Mouse (Mus musculus) liver, embryonic 12.5 days (tissue): ENCODE results near the gene Vasp. TPM values are rescaled to one million over a fixed set of nuclear protein-coding genes. Genes with fewer than 3 reads are reported as not detected.

Experiments used
- ATAC-seq: fragments of 200-750 bp; cut with Nextera tagmentation; 2 replicates; pipeline ENCODE4 v1.8.0; 2017; ENCODE audit warnings: moderate number of reproducible peaks, mild to moderate bottlenecking, moderate library complexity
- H3K27ac ChIP-seq: fragments of 300-500 bp; sonication (generic); 2 replicates; pipeline ENCODE4 v1.5.1; 2016; ENCODE audit warnings: mild to moderate bottlenecking
- H3K27me3 ChIP-seq: fragments of 300-500 bp; sonication (generic); replicated peaks from 2 replicates; pipeline ENCODE4 v1.6.1; 2016; ENCODE audit warnings: mild to moderate bottlenecking, moderate library complexity
- H3K36me3 ChIP-seq: fragments of 300-500 bp; sonication (generic); 2 replicates; pipeline ENCODE4 v1.6.1; 2016; ENCODE audit warnings: mild to moderate bottlenecking, moderate library complexity
- H3K4me1 ChIP-seq: fragments of 300-500 bp; sonication (generic); 2 replicates; pipeline ENCODE4 v1.6.1; 2016
- H3K4me2 ChIP-seq: fragments of 300-500 bp; sonication (generic); 2 replicates; pipeline ENCODE4 v1.6.1; 2016; ENCODE audit warnings: mild to moderate bottlenecking, moderate library complexity
- H3K4me3 ChIP-seq: fragments of 300-500 bp; sonication (generic); 2 replicates; pipeline ENCODE4 v1.5.1; 2016; ENCODE audit warnings: mild to moderate bottlenecking, moderate library complexity
- H3K9ac ChIP-seq: fragments of 300-500 bp; sonication (generic); 2 replicates; pipeline ENCODE4 v1.6.1; 2016; ENCODE audit warnings: mild to moderate bottlenecking, moderate library complexity
- H3K9me3 ChIP-seq: fragments of 300-500 bp; sonication (generic); replicated peaks from 2 replicates; pipeline ENCODE4 v1.6.1; 2016; ENCODE audit warnings: mild to moderate bottlenecking, moderate library complexity
- WGBS: fragments of 180-500 bp; shearing (Covaris S2); methylation state at CpG from one replicate; pipeline ENCODE4 v1.1.7; 2016; ENCODE audit not compliant: insufficient replicate concordance; 5-methylcytosine and 5-hydroxymethylcytosine counted together
- polyA plus RNA-seq: library from polyadenylated mRNA; unstranded; fragments of >200 nt; fragmentation: Nextera tagmentation; extraction: Ambion mirVana; gene quantifications from 2 replicates; pipeline ENCODE4 v1.2.1, GENCODE M21; 2016

The Vasp gene
- polyA plus RNA-seq, 1 experiment from 2014 or later: 61.1 TPM

GRCm38 (mm10) chr7:19213385-19213784, 58.2 kb downstream of the Vasp start:
- Histone ChIP-seq H3K36me3 (no peaks in the 10 kb centered on the region), H3K9ac (no peak overlapping the region), H3K9me3 (peaks cover 5% of the 10 kb centered on the region), H3K27ac (no peak overlapping the region), H3K4me2 (0 out of 2 replicates have a peak overlapping the region, but pooled peaks have one; percentile 70), H3K27me3 (peaks cover 77% of the 10 kb centered on the region), H3K4me3 (no peak overlapping the region), H3K4me1 (peaks cover 29% of the 10 kb centered on the region)
- 54% methylated on average over 2 of the region's 2 CpGs for WGBS
- ATAC-seq: no peak

GRCm38 (mm10) chr7:19211996-19212755, 59.4 kb downstream of the Vasp start, which contains the start of gene Gpr4:
Gene Gpr4, plus strand, starts transcription at chr7:19212538.
- H3K36me3 ChIP-seq: no peaks in the 10 kb centered on the region
- H3K27me3 ChIP-seq: peaks cover 69% of the 10 kb centered on the region
- 5% methylated on average over 29 of the region's 30 CpGs for WGBS
- peak within 1 kb of the TSS; percentile 50 for H3K4me3 ChIP-seq
- H3K27ac ChIP-seq: no peak within 1 kb of the TSS
- H3K9me3 ChIP-seq: peaks cover 5% of the 10 kb centered on the region
- peak; percentile 52; the same call in 1 of the 2 replicates for ATAC-seq
- peaks cover 21% of the 10 kb centered on the region for H3K4me1 ChIP-seq
- peak within 1 kb of the TSS; percentile 7 for H3K9ac ChIP-seq
- H3K4me2 ChIP-seq: peak within 1 kb of the TSS; percentile 70

GRCm38 (mm10) chr7:19211041-19211675, 60.5 kb downstream of the Vasp start:
- ATAC-seq: no peak
- H3K27ac ChIP-seq: no peak overlapping the region
- H3K4me1 ChIP-seq: peaks cover 21% of the 10 kb centered on the region
- H3K9me3 ChIP-seq: peaks cover 5% of the 10 kb centered on the region
- 48% methylated on average over 5 of the region's 5 CpGs for WGBS
- no peak overlapping the region for H3K4me3 ChIP-seq
- no peak overlapping the region for H3K9ac ChIP-seq
- no peak overlapping the region for H3K4me2 ChIP-seq
- no peaks in the 10 kb centered on the region for H3K36me3 ChIP-seq
- H3K27me3 ChIP-seq: peaks cover 59% of the 10 kb centered on the region

- Histone ChIP-seq H3K9ac (no peak overlapping the region), H3K4me1 (peaks cover 21% of the 10 kb centered on the region), H3K27me3 (peaks cover 49% of the 10 kb centered on the region), H3K27ac (no peak overlapping the region), H3K4me2 (no peak overlapping the region), H3K36me3 (peaks cover 11% of the 10 kb centered on the region), H3K4me3 (no peak overlapping the region), H3K9me3 (peaks cover 5% of the 10 kb centered on the region)
- WGBS: 64% methylated on average over 5 of the region's 5 CpGs
- no peak for ATAC-seq
Measured at GRCm38 (mm10) chr7:19210010-19210409, 61.6 kb downstream of the Vasp start.

GRCm38 (mm10) chr7:19209494-19209893, 62.1 kb downstream of the Vasp start:
- WGBS: 61% methylated on average over 4 of the region's 4 CpGs
- Histone ChIP-seq H3K9ac (no peak overlapping the region), H3K9me3 (peaks cover 5% of the 10 kb centered on the region), H3K36me3 (peaks cover 14% of the 10 kb centered on the region), H3K27ac (no peak overlapping the region), H3K4me1 (peaks cover 21% of the 10 kb centered on the region), H3K4me2 (no peak overlapping the region), H3K4me3 (no peak overlapping the region), H3K27me3 (peaks cover 44% of the 10 kb centered on the region)
- no peak for ATAC-seq

- H3K9me3 ChIP-seq: peaks cover 5% of the 10 kb centered on the region
- H3K9ac ChIP-seq: no peak overlapping the region
- 49% methylated on average over 7 of the region's 7 CpGs for WGBS
- no peak overlapping the region for H3K4me2 ChIP-seq
- H3K4me3 ChIP-seq: no peak overlapping the region
- peaks cover 19% of the 10 kb centered on the region for H3K36me3 ChIP-seq
- no peak for ATAC-seq
- H3K27me3 ChIP-seq: peaks cover 39% of the 10 kb centered on the region
- H3K27ac ChIP-seq: no peak overlapping the region
- peaks cover 21% of the 10 kb centered on the region for H3K4me1 ChIP-seq
Measured at GRCm38 (mm10) chr7:19208944-19209472, 62.6 kb downstream of the Vasp start.

- peaks cover 32% of the 10 kb centered on the region for H3K27me3 ChIP-seq
- peaks cover 22% of the 10 kb centered on the region for H3K36me3 ChIP-seq
- WGBS: 68% methylated on average over 13 of the region's 13 CpGs
- no peak overlapping the region for H3K4me2 ChIP-seq
- H3K4me1 ChIP-seq: peaks cover 21% of the 10 kb centered on the region
- peaks cover 5% of the 10 kb centered on the region for H3K9me3 ChIP-seq
- no peak overlapping the region for H3K9ac ChIP-seq
- H3K4me3 ChIP-seq: no peak overlapping the region
- H3K27ac ChIP-seq: no peak overlapping the region
- no peak for ATAC-seq
Measured at GRCm38 (mm10) chr7:19208201-19208910, 63.3 kb downstream of the Vasp start.

Other genes with a start within 250 kb of the Vasp start
- 25.3 and 26.6 TPM in 2 replicates for gene Foxa3, start 248.3 kb downstream of the Vasp start, polyA plus RNA-seq
- 30.3 and 33.3 TPM in 2 replicates for gene Sympk, start 247.4 kb downstream of the Vasp start, polyA plus RNA-seq
- not detected in 2 replicates for gene Rsph6a, start 217.1 kb downstream of the Vasp start, polyA plus RNA-seq
- 7.4 and 7.9 TPM in 2 replicates for gene Dmwd, start 195.6 kb downstream of the Vasp start, polyA plus RNA-seq
- 8.5 and 9.8 TPM in 2 replicates for gene Dmpk, start 188.0 kb downstream of the Vasp start, polyA plus RNA-seq
- gene Six5, start 177.2 kb downstream of the Vasp start, polyA plus RNA-seq: 1.8 TPM in 2 replicates
- 0.55 and 0.66 TPM in 2 replicates for gene Gm4969, start 153.4 kb downstream of the Vasp start, polyA plus RNA-seq
- 8.1 and 10.1 TPM in 2 replicates for gene Fbxo46, start 152.0 kb downstream of the Vasp start, polyA plus RNA-seq
- gene Qpctl, start 122.5 kb downstream of the Vasp start, polyA plus RNA-seq: 4.9 and 5.5 TPM in 2 replicates
- gene Snrpd2, start 122.1 kb downstream of the Vasp start, polyA plus RNA-seq: 97.8 and 98.3 TPM in 2 replicates
- gene Gipr, start 105.7 kb downstream of the Vasp start, polyA plus RNA-seq: 0.18 and 0.41 TPM in 2 replicates
- 4.1 and 5.1 TPM in 2 replicates for gene Eml2, start 95.4 kb downstream of the Vasp start, polyA plus RNA-seq
- 0.51 and 0.62 TPM in 2 replicates for gene Gpr4, start 59.3 kb downstream of the Vasp start, polyA plus RNA-seq
- 22.1 and 23.3 TPM in 2 replicates for gene Opa3, start 43.5 kb downstream of the Vasp start, polyA plus RNA-seq
- gene Ppm1n, start 8.2 kb upstream of the Vasp start, polyA plus RNA-seq: not detected in 2 replicates
- gene Rtn2, start 10.8 kb upstream of the Vasp start, polyA plus RNA-seq: 5.1 and 5.6 TPM in 2 replicates
- gene Fosb, start 38.2 kb upstream of the Vasp start, polyA plus RNA-seq: 0.04 and 0.05 TPM in 2 replicates
- 25.8 and 31.5 TPM in 2 replicates for gene Ercc1, start 73.0 kb upstream of the Vasp start, polyA plus RNA-seq
- gene Cd3eap, start 87.7 kb upstream of the Vasp start, polyA plus RNA-seq: 19.5 and 19.9 TPM in 2 replicates
- 1.7 and 1.9 TPM in 2 replicates for gene Ppp1r13l, start 87.9 kb upstream of the Vasp start, polyA plus RNA-seq
- 9.9 and 10.9 TPM in 2 replicates for gene Ercc2, start 110.2 kb upstream of the Vasp start, polyA plus RNA-seq
- 0.58 and 1.2 TPM in 2 replicates for gene Klc3, start 132.3 kb upstream of the Vasp start, polyA plus RNA-seq
- gene Ckm, start 133.0 kb upstream of the Vasp start, polyA plus RNA-seq: 0.15 and 0.20 TPM in 2 replicates
- gene Mark4, start 187.0 kb upstream of the Vasp start, polyA plus RNA-seq: 3.8 and 4.2 TPM in 2 replicates
- gene Exoc3l2, start 191.5 kb upstream of the Vasp start, polyA plus RNA-seq: 3.6 and 3.9 TPM in 2 replicates
- 2.1 TPM in 2 replicates for gene Bloc1s3, start 236.6 kb upstream of the Vasp start, polyA plus RNA-seq
- gene Trappc6a, start 236.6 kb upstream of the Vasp start, polyA plus RNA-seq: 68.4 and 68.6 TPM in 2 replicates
- gene Nkpd1, start 246.0 kb upstream of the Vasp start, polyA plus RNA-seq: not detected in 2 replicates